Mouse (Mus musculus) testis, postnatal 10 days (tissue): ENCODE results near the gene Iqck.

Experiments used
- DNase-seq: peaks from one replicate; pipeline ENCODE4 v3.0.0; 2021; ENCODE audit warnings: low spot score

The Iqck gene

GRCm38 (mm10) chr7:118989275-118989856 lies 133.8 kb downstream of the Iqck start:
- DNase-seq: peak; percentile 59

GRCm38 (mm10) chr7:118990282-118990681 lies 134.7 kb downstream of the Iqck start:
- DNase-seq: no peak

GRCm38 (mm10) chr7:118991341-118991884 lies 135.9 kb downstream of the Iqck start:
- DNase-seq: no peak

- DNase-seq: no peak
Observed at GRCm38 (mm10) chr7:118992080-118992560, 136.6 kb downstream of the Iqck start.

GRCm38 (mm10) chr7:118992623-118993405 lies 137.3 kb downstream of the Iqck start:
- no peak for DNase-seq

- no peak for DNase-seq
Observed at GRCm38 (mm10) chr7:118993597-118994230, 138.2 kb downstream of the Iqck start.

- no peak for DNase-seq
Observed at GRCm38 (mm10) chr7:118994231-118994842, 138.8 kb downstream of the Iqck start.

GRCm38 (mm10) chr7:118995007-118995406 lies 139.5 kb downstream of the Iqck start, which contains the start of gene Gprc5b:
Gene Gprc5b, minus strand, starts transcription at chr7:118995211.
- peak; percentile 98 for DNase-seq

- DNase-seq: no peak
Observed at GRCm38 (mm10) chr7:118995671-118996070, 140.1 kb downstream of the Iqck start.

GRCm38 (mm10) chr7:118996137-118996837 lies 140.7 kb downstream of the Iqck start:
- DNase-seq: peak; percentile 88

- DNase-seq: no peak
Observed at GRCm38 (mm10) chr7:118999857-119000256, 144.3 kb downstream of the Iqck start.

- no peak for DNase-seq
Observed at GRCm38 (mm10) chr7:119001965-119002364, 146.4 kb downstream of the Iqck start.

- DNase-seq: no peak
Observed at GRCm38 (mm10) chr7:119002501-119002900, 146.9 kb downstream of the Iqck start.

GRCm38 (mm10) chr7:119010854-119011529 lies 155.4 kb downstream of the Iqck start:
- peak; percentile 88 for DNase-seq

GRCm38 (mm10) chr7:119015736-119016135 lies 160.2 kb downstream of the Iqck start:
- peak; percentile 58 for DNase-seq

- DNase-seq: peak; percentile 78
Observed at GRCm38 (mm10) chr7:119019537-119019936, 164.0 kb downstream of the Iqck start.
